Mouse (Mus musculus) hindbrain, embryonic 14.5 days (tissue): ENCODE results near the gene Shmt2. TPM values are rescaled to one million over a fixed set of nuclear protein-coding genes. Genes with fewer than 3 reads are reported as not detected.

Experiments
- ATAC-seq: fragments of 200-750 bp; cut with Nextera tagmentation; 2 replicates; pipeline ENCODE4 v1.8.0; 2017; ENCODE audit warnings: moderate number of reproducible peaks, mild to moderate bottlenecking, moderate TSS enrichment, moderate library complexity; ENCODE audit not compliant: low FRiP score
- DNase-seq: peaks from one replicate; pipeline ENCODE4 v3.0.0-alpha.2; 2015; ENCODE audit warnings: low spot score
- H3K27ac ChIP-seq: fragments of 300-500 bp; sonication (generic); 2 replicates; pipeline ENCODE4 v1.5.1; 2014; ENCODE audit warnings: mild to moderate bottlenecking, moderate library complexity
- H3K27me3 ChIP-seq: fragments of 300-500 bp; sonication (generic); 2 replicates; pipeline ENCODE4 v1.6.1; 2014; ENCODE audit warnings: mild to moderate bottlenecking, low read length, mixed read lengths; ENCODE audit not compliant: control insufficient read depth, insufficient read depth
- H3K36me3 ChIP-seq: fragments of 300-500 bp; sonication (generic); replicated peaks from 2 replicates; pipeline ENCODE4 v1.6.1; 2014; ENCODE audit not compliant: control insufficient read depth, insufficient read depth
- H3K4me1 ChIP-seq: fragments of 300-500 bp; sonication (generic); replicated peaks from 2 replicates; pipeline ENCODE4 v1.6.1; 2014; ENCODE audit warnings: antibody characterized with exemption, low read length, mixed read lengths; ENCODE audit not compliant: control insufficient read depth, insufficient read depth
- H3K4me2 ChIP-seq: fragments of 300-500 bp; sonication (generic); replicated peaks from 2 replicates; pipeline ENCODE4 v1.6.1; 2014; ENCODE audit warnings: mild to moderate bottlenecking, moderate library complexity
- H3K4me3 ChIP-seq: fragments of 300-500 bp; sonication (generic); replicated peaks from 2 replicates; pipeline ENCODE4 v1.5.1; 2014; ENCODE audit warnings: mild to moderate bottlenecking, low read length
- H3K9ac ChIP-seq: fragments of 300-500 bp; sonication (generic); 2 replicates; pipeline ENCODE4 v1.6.1; 2014
- H3K9me3 ChIP-seq: fragments of 300-500 bp; sonication (generic); 2 replicates; pipeline ENCODE4 v1.6.1; 2016; ENCODE audit warnings: low read length; ENCODE audit not compliant: control insufficient read depth
- WGBS: fragments of 180-500 bp; shearing (Covaris S2); extraction: QIAGEN DNeasy Blood & Tissue Kit; methylation state at CpG from one replicate; pipeline ENCODE4 v1.1.7; 2014; 5-methylcytosine and 5-hydroxymethylcytosine counted together
- polyA plus RNA-seq: library from polyadenylated mRNA; unstranded; fragments of >200 nt; fragmentation: Nextera tagmentation; extraction: Ambion mirVana; gene quantifications from 2 replicates; pipeline ENCODE4 v1.2.1, GENCODE M21; 2014

Shmt2 gene
- polyA plus RNA-seq, 1 experiment from 2014 or later = 45.6 TPM

- no peak for ATAC-seq
- no peak for DNase-seq
- H3K27ac ChIP-seq = no peak overlapping the region
- no peak overlapping the region for H3K4me2 ChIP-seq
- H3K9me3 ChIP-seq = no peaks in the 10 kb centered on the region
- peaks cover 67% of the 10 kb centered on the region for H3K36me3 ChIP-seq
- no peaks in the 10 kb centered on the region for H3K4me1 ChIP-seq
- no peak overlapping the region for H3K9ac ChIP-seq
- no peaks in the 10 kb centered on the region for H3K27me3 ChIP-seq
- H3K4me3 ChIP-seq = no peak overlapping the region
- WGBS = 99% methylated on average over 4 of the region's 4 CpGs
These were observed 47.1 kb downstream of the Shmt2 start for GRCm38 (mm10) chr10:127475175-127475574.

GRCm38 (mm10) chr10:127472722-127473121, 49.5 kb downstream of the Shmt2 start:
- DNase-seq = no peak
- Histone ChIP-seq H3K4me2 (no peak overlapping the region), H3K36me3 (peaks cover 74% of the 10 kb centered on the region), H3K4me3 (no peak overlapping the region), H3K9me3 (no peaks in the 10 kb centered on the region), H3K27me3 (no peaks in the 10 kb centered on the region), H3K4me1 (no peaks in the 10 kb centered on the region), H3K9ac (no peak overlapping the region), H3K27ac (no peak overlapping the region)
- WGBS = 84% methylated on average over 9 of the region's 9 CpGs
- no peak for ATAC-seq

- DNase-seq (no peak), ATAC-seq (no peak)
- H3K4me3 ChIP-seq = no peak overlapping the region
- no peak overlapping the region for H3K9ac ChIP-seq
- no peak overlapping the region for H3K27ac ChIP-seq
- no peak overlapping the region for H3K4me2 ChIP-seq
- WGBS = 82% methylated on average over 15 of the region's 15 CpGs
- H3K27me3 ChIP-seq = no peaks in the 10 kb centered on the region
- no peaks in the 10 kb centered on the region for H3K4me1 ChIP-seq
- peaks cover 68% of the 10 kb centered on the region for H3K36me3 ChIP-seq
- no peaks in the 10 kb centered on the region for H3K9me3 ChIP-seq
These were observed 50.8 kb downstream of the Shmt2 start for GRCm38 (mm10) chr10:127471281-127471988.

Other genes starting within 250 kb of the Shmt2 start
- 16.2 and 20.0 TPM in 2 replicates for gene Mbd6, start 233.4 kb downstream of the Shmt2 start, polyA plus RNA-seq
- 113 and 124 TPM in 2 replicates for gene Mars, start 210.7 kb downstream of the Shmt2 start, polyA plus RNA-seq
- gene Arhgap9, start 200.5 kb downstream of the Shmt2 start, polyA plus RNA-seq = 0.88 and 1.1 TPM in 2 replicates
- 1.3 and 1.6 TPM in 2 replicates for gene Gli1, start 180.5 kb downstream of the Shmt2 start, polyA plus RNA-seq
- gene Inhbe, start 168.0 kb downstream of the Shmt2 start, polyA plus RNA-seq = 0.04 TPM in 1 of 2 replicates, not detected in the other
- not detected in 2 replicates for gene Inhbc, start 152.0 kb downstream of the Shmt2 start, polyA plus RNA-seq
- 32.3 and 37.8 TPM in 2 replicates for gene R3hdm2, start 142.1 kb downstream of the Shmt2 start, polyA plus RNA-seq
- gene Stac3, start 20.8 kb downstream of the Shmt2 start, polyA plus RNA-seq = 0.60 TPM in 1 of 2 replicates, not detected in the other
- 12.7 and 18.0 TPM in 2 replicates for gene Ndufa4l2, start 7.5 kb downstream of the Shmt2 start, polyA plus RNA-seq
- gene Nxph4, start 12.1 kb upstream of the Shmt2 start, polyA plus RNA-seq = 94.1 and 105 TPM in 2 replicates
- 118 and 119 TPM in 2 replicates for gene Lrp1, start 98.7 kb upstream of the Shmt2 start, polyA plus RNA-seq
- 4.7 and 5.5 TPM in 2 replicates for gene Stat6, start 120.5 kb upstream of the Shmt2 start, polyA plus RNA-seq
- 3.3 and 4.3 TPM in 2 replicates for gene Nemp1, start 144.5 kb upstream of the Shmt2 start, polyA plus RNA-seq
- 2.3 and 2.6 TPM in 2 replicates for gene Nab2, start 146.1 kb upstream of the Shmt2 start, polyA plus RNA-seq
- gene Myo1a, start 182.7 kb upstream of the Shmt2 start, polyA plus RNA-seq = 0.37 and 0.76 TPM in 2 replicates
- 0.41 and 0.44 TPM in 2 replicates for gene Tac2, start 202.0 kb upstream of the Shmt2 start, polyA plus RNA-seq
- 4.3 and 4.7 TPM in 2 replicates for gene Zbtb39, start 217.1 kb upstream of the Shmt2 start, polyA plus RNA-seq
- 0.70 and 0.87 TPM in 2 replicates for gene Gpr182, start 229.3 kb upstream of the Shmt2 start, polyA plus RNA-seq
- gene Rdh1, start 237.3 kb upstream of the Shmt2 start, polyA plus RNA-seq = 0.05 TPM in 1 of 2 replicates, not detected in the other
- not detected in 2 replicates for gene Rdh16f1, start 237.3 kb upstream of the Shmt2 start, polyA plus RNA-seq